Mouse (Mus musculus) lung, postnatal 0 days (tissue): ENCODE results near the gene Pcsk7. TPM values are rescaled to one million over a fixed set of nuclear protein-coding genes. Genes with fewer than 3 reads are reported as not detected.
A peak's percentile ranks its signal among the peaks of the same experiment; 100 is the strongest.

Experiments
- ATAC-seq: fragments of 200-750 bp; cut with Nextera tagmentation; 2 replicates; pipeline ENCODE4 v1.8.0; 2017; ENCODE audit warnings: moderate library complexity
- DNase-seq: peaks from one replicate; pipeline ENCODE4 v3.0.0-alpha.2; 2016; ENCODE audit warnings: low spot score
- H3K27ac ChIP-seq: fragments of 300-500 bp; sonication (generic); 2 replicates; pipeline ENCODE4 v1.5.1; 2014; ENCODE audit warnings: antibody characterized with exemption, mild to moderate bottlenecking, low read length, mixed read lengths
- H3K27me3 ChIP-seq: fragments of 300-500 bp; sonication (generic); replicated peaks from 2 replicates; pipeline ENCODE4 v1.6.1; 2014; ENCODE audit warnings: low read length, mixed read lengths; ENCODE audit not compliant: insufficient read depth
- H3K36me3 ChIP-seq: fragments of 300-500 bp; sonication (generic); 2 replicates; pipeline ENCODE4 v1.6.1; 2014; ENCODE audit warnings: low read length, mixed read lengths; ENCODE audit not compliant: insufficient read depth
- H3K4me1 ChIP-seq: fragments of 300-500 bp; sonication (generic); 2 replicates; pipeline ENCODE4 v1.6.1; 2014; ENCODE audit warnings: antibody characterized with exemption, low read depth, low read length, mixed read lengths; ENCODE audit not compliant: insufficient read depth
- H3K4me2 ChIP-seq: fragments of 300-500 bp; sonication (generic); replicated peaks from 2 replicates; pipeline ENCODE4 v1.6.1; 2014; ENCODE audit warnings: low read depth, mild to moderate bottlenecking, low read length, moderate library complexity, mixed read lengths
- H3K4me3 ChIP-seq: fragments of 300-500 bp; sonication (generic); 2 replicates; pipeline ENCODE4 v1.5.1; 2014; ENCODE audit warnings: low read depth, low read length
- H3K9ac ChIP-seq: fragments of 300-500 bp; sonication (generic); replicated peaks from 2 replicates; pipeline ENCODE4 v1.6.1; 2014; ENCODE audit warnings: low read depth, mild to moderate bottlenecking
- H3K9me3 ChIP-seq: fragments of 300-500 bp; sonication (generic); 2 replicates; pipeline ENCODE4 v1.6.1; 2016; ENCODE audit warnings: low read length, mixed read lengths
- CTCF ChIP-seq: IDR thresholded peaks from 2 replicates; pipeline ENCODE4 v1.5.1; 2016; ENCODE audit warnings: antibody characterized with exemption, mild to moderate bottlenecking
- EP300 ChIP-seq: IDR thresholded peaks from 2 replicates; pipeline ENCODE4 v1.6.1; 2016; ENCODE audit warnings: antibody characterized with exemption, mild to moderate bottlenecking, control low read depth
- WGBS: fragments of 180-500 bp; shearing (Covaris S2); extraction: QIAGEN DNeasy Blood & Tissue Kit; methylation state at CpG from one replicate; pipeline ENCODE4 v1.1.7; 2014; 5-methylcytosine and 5-hydroxymethylcytosine counted together
- polyA plus RNA-seq: library from polyadenylated mRNA; unstranded; fragments of >200 nt; fragmentation: Nextera tagmentation; extraction: Ambion mirVana; gene quantifications from 2 replicates; pipeline ENCODE4 v1.2.1, GENCODE M21; 2015

Pcsk7 gene
- polyA plus RNA-seq, 1 experiment from 2014 or later: 21.1 TPM

- peaks cover 35% of the 10 kb centered on the region; the same call in 1 of the 2 replicates for H3K36me3 ChIP-seq
- TF ChIP-seq CTCF (no peak), EP300 (no peak)
- no peaks in the 10 kb centered on the region for H3K9me3 ChIP-seq
- H3K4me2 ChIP-seq: no peak overlapping the region
- H3K4me1 ChIP-seq: no peaks in the 10 kb centered on the region
- H3K27me3 ChIP-seq: no peaks in the 10 kb centered on the region
- no peak overlapping the region for H3K4me3 ChIP-seq
- ATAC-seq: no peak
- no peak overlapping the region for H3K9ac ChIP-seq
- no peak overlapping the region for H3K27ac ChIP-seq
- DNase-seq: no peak
These were observed 12.6 kb upstream of the Pcsk7 start for GRCm38 (mm10) chr9:45893681-45894080.

- 53% methylated on average over 4 of the region's 4 CpGs for WGBS
These were observed 1.1 kb upstream of the Pcsk7 start for GRCm38 (mm10) chr9:45905196-45905595.

GRCm38 (mm10) chr9:45905811-45906237 is 473 bp upstream of the Pcsk7 start:
- peak overlapping the region; percentile 79 for H3K4me3 ChIP-seq
- 0 out of 2 replicates have a peak, but pooled peaks cover 14% of the 10 kb centered on the region for H3K36me3 ChIP-seq
- peak; percentile 57 for DNase-seq

More at GRCm38 (mm10) chr9:45905196-45905595, 1.1 kb upstream of the Pcsk7 start:
- Histone ChIP-seq H3K27ac (no peak overlapping the region), H3K4me2 (peak overlapping the region; percentile 84; the same call in 1 of the 2 replicates), H3K9ac (no peak overlapping the region), H3K27me3 (no peaks in the 10 kb centered on the region), H3K4me1 (peaks cover 8% of the 10 kb centered on the region; the same call in 1 of the 2 replicates), H3K36me3 (0 out of 2 replicates have a peak, but pooled peaks cover 11% of the 10 kb centered on the region), H3K4me3 (peak overlapping the region; percentile 79; the same call in 1 of the 2 replicates), H3K9me3 (no peaks in the 10 kb centered on the region)
- DNase-seq: no peak
- no peak for TF ChIP-seq CTCF
- no peak for TF ChIP-seq EP300
- ATAC-seq: no peak

GRCm38 (mm10) chr9:45907078-45907428 is 756 bp downstream of the Pcsk7 start:
- DNase-seq: peak; percentile 54
- Histone ChIP-seq H3K36me3 (0 out of 2 replicates have a peak, but pooled peaks cover 14% of the 10 kb centered on the region), H3K4me2 (peak overlapping the region; percentile 84), H3K9me3 (no peaks in the 10 kb centered on the region), H3K27ac (peak overlapping the region; percentile 99), H3K9ac (peak overlapping the region; percentile 98), H3K4me1 (peaks cover 8% of the 10 kb centered on the region; the same call in 1 of the 2 replicates), H3K4me3 (peak overlapping the region; percentile 79), H3K27me3 (no peaks in the 10 kb centered on the region)
- peak; percentile 14; the same call in 1 of the 2 replicates for ATAC-seq
- no peak for TF ChIP-seq EP300
- WGBS: under 1% methylated on average over 19 of the region's 19 CpGs

More at GRCm38 (mm10) chr9:45905811-45906237, 473 bp upstream of the Pcsk7 start:
- Histone ChIP-seq H3K27me3 (no peaks in the 10 kb centered on the region), H3K4me2 (peak overlapping the region; percentile 84), H3K9me3 (no peaks in the 10 kb centered on the region), H3K4me1 (peaks cover 8% of the 10 kb centered on the region; the same call in 1 of the 2 replicates), H3K27ac (peak overlapping the region; percentile 99), H3K9ac (peak overlapping the region; percentile 98)
- peak; percentile 32 for ATAC-seq
- TF ChIP-seq CTCF (no peak), EP300 (no peak)
- WGBS: under 1% methylated on average over 7 of the region's 27 CpGs

GRCm38 (mm10) chr9:45910995-45911394 is 4.7 kb downstream of the Pcsk7 start:
- H3K4me2 ChIP-seq: no peak overlapping the region
- H3K4me1 ChIP-seq: peaks cover 4% of the 10 kb centered on the region; the same call in 1 of the 2 replicates
- DNase-seq (no peak), ATAC-seq (no peak)
- H3K4me3 ChIP-seq: no peak overlapping the region
- TF ChIP-seq EP300: no peak
- no peak for TF ChIP-seq CTCF
- no peaks in the 10 kb centered on the region for H3K27me3 ChIP-seq
- no peaks in the 10 kb centered on the region for H3K9me3 ChIP-seq
- H3K9ac ChIP-seq: no peak overlapping the region
- H3K27ac ChIP-seq: no peak overlapping the region
- peaks cover 37% of the 10 kb centered on the region; the same call in 1 of the 2 replicates for H3K36me3 ChIP-seq
- WGBS: 75% methylated on average over 3 of the region's 3 CpGs

GRCm38 (mm10) chr9:45911673-45912072 is 5.4 kb downstream of the Pcsk7 start:
- Histone ChIP-seq H3K36me3 (peaks cover 37% of the 10 kb centered on the region; the same call in 1 of the 2 replicates), H3K4me3 (no peak overlapping the region), H3K9me3 (no peaks in the 10 kb centered on the region), H3K9ac (no peak overlapping the region), H3K4me2 (no peak overlapping the region), H3K27ac (no peak overlapping the region), H3K4me1 (peaks cover 4% of the 10 kb centered on the region; the same call in 1 of the 2 replicates), H3K27me3 (no peaks in the 10 kb centered on the region)
- TF ChIP-seq CTCF (peak; percentile 82), EP300 (no peak)
- peak; percentile 70 for DNase-seq
- peak; percentile 13; the same call in 1 of the 2 replicates for ATAC-seq
- WGBS: 46% methylated on average over 1 of the region's 1 CpGs
